Mouse (Mus musculus): ENCODE data around the gene Epb41l2. TPM values are rescaled to one million over a fixed set of nuclear protein-coding genes. Genes with fewer than 3 reads are reported as not detected.

Epb41l2 gene
- polyA plus RNA-seq, 1 experiment: 28.8 TPM

- DNase-seq: peak; percentile 67
- Histone ChIP-seq H3K36me3 (ENCODE audit: control insufficient read depth, insufficient read depth, low read length) (no peaks in the 10 kb centered on the region), H3K27ac (ENCODE audit: insufficient read depth, low read depth, low read length) (no peak overlapping the region), H3K4me3 (ENCODE audit: insufficient read depth, low read depth, low read length) (no peak overlapping the region), H3K27me3 (replicated peaks; ENCODE audit: control insufficient read depth, insufficient read depth, low read length) (no peaks in the 10 kb centered on the region), H3K4me1 (ENCODE audit: control insufficient read depth, insufficient read depth, low read length) (no peaks in the 10 kb centered on the region)
- TF ChIP-seq CTCF (conservative IDR thresholded peaks at IDR 0.05; ENCODE audit: insufficient read depth, insufficient read length, low read depth, low read length) (no peak), POLR2A (IDR thresholded peaks at IDR 0.05; ENCODE audit: low read depth, low read length) (no peak)
- WGBS: 37% methylated on average over 13 of the region's 13 CpGs
Observed at GRCm38 (mm10) chr10:25434358-25435044, 74.9 kb downstream of the Epb41l2 start.

- H3K4me3 ChIP-seq (ENCODE audit: insufficient read depth, low read depth, low read length): no peak overlapping the region
- no peak for DNase-seq
- no peak for TF ChIP-seq CTCF (conservative IDR thresholded peaks at IDR 0.05; ENCODE audit: insufficient read depth, insufficient read length, low read depth, low read length)
- no peak for TF ChIP-seq POLR2A (IDR thresholded peaks at IDR 0.05; ENCODE audit: low read depth, low read length)
Observed at GRCm38 (mm10) chr10:25436703-25437401, 77.3 kb downstream of the Epb41l2 start.

GRCm38 (mm10) chr10:25437586-25438298 lies 78.1 kb downstream of the Epb41l2 start:
- Histone ChIP-seq H3K36me3 (ENCODE audit: control insufficient read depth, insufficient read depth, low read length) (no peaks in the 10 kb centered on the region), H3K27me3 (replicated peaks; ENCODE audit: control insufficient read depth, insufficient read depth, low read length) (no peaks in the 10 kb centered on the region), H3K27ac (ENCODE audit: insufficient read depth, low read depth, low read length) (no peak overlapping the region), H3K4me3 (ENCODE audit: insufficient read depth, low read depth, low read length) (no peak overlapping the region), H3K4me1 (ENCODE audit: control insufficient read depth, insufficient read depth, low read length) (no peaks in the 10 kb centered on the region)
- 85% methylated on average over 6 of the region's 6 CpGs for WGBS
- no peak for DNase-seq
- no peak for TF ChIP-seq POLR2A (IDR thresholded peaks at IDR 0.05; ENCODE audit: low read depth, low read length)
- TF ChIP-seq CTCF (conservative IDR thresholded peaks at IDR 0.05; ENCODE audit: insufficient read depth, insufficient read length, low read depth, low read length): no peak

More at GRCm38 (mm10) chr10:25436703-25437401, 77.3 kb downstream of the Epb41l2 start:
- no peaks in the 10 kb centered on the region for H3K36me3 ChIP-seq (ENCODE audit: control insufficient read depth, insufficient read depth, low read length)
- 84% methylated on average over 6 of the region's 6 CpGs for WGBS
- H3K4me1 ChIP-seq (ENCODE audit: control insufficient read depth, insufficient read depth, low read length): no peaks in the 10 kb centered on the region
- no peak overlapping the region for H3K27ac ChIP-seq (ENCODE audit: insufficient read depth, low read depth, low read length)
- no peaks in the 10 kb centered on the region for H3K27me3 ChIP-seq (replicated peaks; ENCODE audit: control insufficient read depth, insufficient read depth, low read length)

GRCm38 (mm10) chr10:25438299-25438680 lies 78.7 kb downstream of the Epb41l2 start:
- no peaks in the 10 kb centered on the region for H3K36me3 ChIP-seq (ENCODE audit: control insufficient read depth, insufficient read depth, low read length)
- no peaks in the 10 kb centered on the region for H3K27me3 ChIP-seq (replicated peaks; ENCODE audit: control insufficient read depth, insufficient read depth, low read length)
- no peak overlapping the region for H3K27ac ChIP-seq (ENCODE audit: insufficient read depth, low read depth, low read length)
- WGBS: 84% methylated on average over 8 of the region's 8 CpGs
- TF ChIP-seq CTCF (conservative IDR thresholded peaks at IDR 0.05; ENCODE audit: insufficient read depth, insufficient read length, low read depth, low read length) (no peak), POLR2A (IDR thresholded peaks at IDR 0.05; ENCODE audit: low read depth, low read length) (no peak)
- no peaks in the 10 kb centered on the region for H3K4me1 ChIP-seq (ENCODE audit: control insufficient read depth, insufficient read depth, low read length)
- no peak overlapping the region for H3K4me3 ChIP-seq (ENCODE audit: insufficient read depth, low read depth, low read length)
- no peak for DNase-seq

GRCm38 (mm10) chr10:25439163-25439562 lies 79.6 kb downstream of the Epb41l2 start:
- Histone ChIP-seq H3K4me1 (ENCODE audit: control insufficient read depth, insufficient read depth, low read length) (no peaks in the 10 kb centered on the region), H3K36me3 (ENCODE audit: control insufficient read depth, insufficient read depth, low read length) (no peaks in the 10 kb centered on the region), H3K27me3 (replicated peaks; ENCODE audit: control insufficient read depth, insufficient read depth, low read length) (no peaks in the 10 kb centered on the region), H3K4me3 (ENCODE audit: insufficient read depth, low read depth, low read length) (no peak overlapping the region), H3K27ac (ENCODE audit: insufficient read depth, low read depth, low read length) (no peak overlapping the region)
- no peak for DNase-seq
- TF ChIP-seq POLR2A (IDR thresholded peaks at IDR 0.05; ENCODE audit: low read depth, low read length) (no peak), CTCF (conservative IDR thresholded peaks at IDR 0.05; ENCODE audit: insufficient read depth, insufficient read length, low read depth, low read length) (no peak)
- 80% methylated on average over 4 of the region's 4 CpGs for WGBS

- no peaks in the 10 kb centered on the region for H3K27me3 ChIP-seq (replicated peaks; ENCODE audit: control insufficient read depth, insufficient read depth, low read length)
Observed at GRCm38 (mm10) chr10:25439856-25440255, 80.3 kb downstream of the Epb41l2 start.

GRCm38 (mm10) chr10:25441405-25441804 lies 81.8 kb downstream of the Epb41l2 start:
- Histone ChIP-seq H3K27ac (ENCODE audit: insufficient read depth, low read depth, low read length) (no peak overlapping the region), H3K27me3 (replicated peaks; ENCODE audit: control insufficient read depth, insufficient read depth, low read length) (no peaks in the 10 kb centered on the region), H3K4me1 (ENCODE audit: control insufficient read depth, insufficient read depth, low read length) (no peaks in the 10 kb centered on the region), H3K36me3 (ENCODE audit: control insufficient read depth, insufficient read depth, low read length) (no peaks in the 10 kb centered on the region), H3K4me3 (ENCODE audit: insufficient read depth, low read depth, low read length) (no peak overlapping the region)
- WGBS: 85% methylated on average over 7 of the region's 7 CpGs
- no peak for TF ChIP-seq POLR2A (IDR thresholded peaks at IDR 0.05; ENCODE audit: low read depth, low read length)
- TF ChIP-seq CTCF (conservative IDR thresholded peaks at IDR 0.05; ENCODE audit: insufficient read depth, insufficient read length, low read depth, low read length): no peak
- no peak for DNase-seq

More at GRCm38 (mm10) chr10:25439856-25440255, 80.3 kb downstream of the Epb41l2 start:
- no peak overlapping the region for H3K4me3 ChIP-seq (ENCODE audit: insufficient read depth, low read depth, low read length)
- WGBS: 86% methylated on average over 3 of the region's 3 CpGs
- no peak overlapping the region for H3K27ac ChIP-seq (ENCODE audit: insufficient read depth, low read depth, low read length)
- TF ChIP-seq POLR2A (IDR thresholded peaks at IDR 0.05; ENCODE audit: low read depth, low read length): no peak
- no peak for TF ChIP-seq CTCF (conservative IDR thresholded peaks at IDR 0.05; ENCODE audit: insufficient read depth, insufficient read length, low read depth, low read length)
- no peak for DNase-seq
- no peaks in the 10 kb centered on the region for H3K4me1 ChIP-seq (ENCODE audit: control insufficient read depth, insufficient read depth, low read length)
- H3K36me3 ChIP-seq (ENCODE audit: control insufficient read depth, insufficient read depth, low read length): no peaks in the 10 kb centered on the region

All from kidney, adult 2 months (tissue).